Mouse (Mus musculus) midbrain, embryonic 16.5 days (tissue): ENCODE results near the gene Cacna1d. TPM values are rescaled to one million over a fixed set of nuclear protein-coding genes. Genes with fewer than 3 reads are reported as not detected.
A peak's percentile ranks its signal among the peaks of the same experiment; 100 is the strongest.

Experiments used
- ATAC-seq: fragments of 200-750 bp; cut with Nextera tagmentation; 2 replicates; pipeline ENCODE4 v1.8.0; 2017; ENCODE audit warnings: moderate TSS enrichment
- H3K27ac ChIP-seq: fragments of 300-500 bp; sonication (generic); 2 replicates; pipeline ENCODE4 v1.5.1; 2014; ENCODE audit warnings: mild to moderate bottlenecking, low read length, mixed read lengths
- H3K27me3 ChIP-seq: fragments of 300-500 bp; sonication (generic); 2 replicates; pipeline ENCODE4 v1.6.1; 2014; ENCODE audit warnings: low read depth, low read length, mixed read lengths; ENCODE audit not compliant: control insufficient read depth, insufficient read depth
- H3K36me3 ChIP-seq: fragments of 300-500 bp; sonication (generic); 2 replicates; pipeline ENCODE4 v1.6.1; 2014; ENCODE audit warnings: mild to moderate bottlenecking, low read length, moderate library complexity, mixed read lengths; ENCODE audit not compliant: control insufficient read depth, insufficient read depth
- H3K4me1 ChIP-seq: fragments of 300-500 bp; sonication (generic); 2 replicates; pipeline ENCODE4 v1.6.1; 2014; ENCODE audit warnings: mild to moderate bottlenecking, low read length, mixed read lengths; ENCODE audit not compliant: control insufficient read depth, insufficient read depth
- H3K4me2 ChIP-seq: fragments of 300-500 bp; sonication (generic); 2 replicates; pipeline ENCODE4 v1.6.1; 2014; ENCODE audit warnings: mild to moderate bottlenecking, low read length, mixed read lengths
- H3K4me3 ChIP-seq: fragments of 300-500 bp; sonication (generic); 2 replicates; pipeline ENCODE4 v1.5.1; 2014; ENCODE audit warnings: low read depth, mild to moderate bottlenecking, low read length, moderate library complexity, mixed read lengths
- H3K9ac ChIP-seq: fragments of 300-500 bp; sonication (generic); 2 replicates; pipeline ENCODE4 v1.6.1; 2014; ENCODE audit warnings: low read depth, low read length, mixed read lengths
- H3K9me3 ChIP-seq: fragments of 300-500 bp; sonication (generic); replicated peaks from 2 replicates; pipeline ENCODE4 v1.6.1; 2014; ENCODE audit warnings: mild to moderate bottlenecking, low read length, mixed read lengths; ENCODE audit not compliant: control insufficient read depth, poor library complexity, severe bottlenecking
- WGBS: fragments of 180-500 bp; shearing (Covaris S2); extraction: QIAGEN DNeasy Blood & Tissue Kit; methylation state at CpG from one replicate; pipeline ENCODE4 v1.1.7; 2014; 5-methylcytosine and 5-hydroxymethylcytosine counted together
- polyA plus RNA-seq: library from polyadenylated mRNA; unstranded; fragments of >200 nt; fragmentation: Nextera tagmentation; extraction: Ambion mirVana; gene quantifications from 2 replicates; pipeline ENCODE4 v1.2.1, GENCODE M21; 2015

Cacna1d gene
- polyA plus RNA-seq, 1 experiment from 2014 or later: 10.5 TPM

DNA sequence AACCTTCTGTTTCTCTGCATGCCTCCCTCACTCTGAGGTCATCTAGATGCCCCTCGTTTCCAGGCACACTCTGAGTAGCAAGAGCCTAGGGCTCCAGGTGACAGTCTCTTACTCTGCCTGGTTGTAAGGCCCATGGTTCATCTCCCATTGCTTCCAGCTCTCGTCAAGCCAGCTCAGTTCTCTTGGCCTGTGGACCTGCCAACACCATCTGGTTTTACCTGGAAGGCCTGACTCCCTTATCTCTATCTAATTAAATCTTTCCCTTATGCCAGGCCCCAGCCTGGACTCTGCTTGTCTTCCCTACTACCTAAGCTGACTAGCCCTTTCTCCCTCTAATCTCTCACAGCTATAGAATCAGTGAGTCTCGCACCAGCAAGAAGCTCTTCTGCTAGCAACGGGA is 124.2 kb downstream of the Cacna1d start:
- ATAC-seq: no peak
- Histone ChIP-seq H3K27ac (no peak overlapping the region), H3K4me3 (no peak overlapping the region), H3K9ac (no peak overlapping the region), H3K4me2 (no peak overlapping the region), H3K27me3 (no peaks in the 10 kb centered on the region), H3K4me1 (no peaks in the 10 kb centered on the region), H3K36me3 (no peaks in the 10 kb centered on the region), H3K9me3 (no peaks in the 10 kb centered on the region)
- WGBS: 86% methylated on average over 4 of the region's 4 CpGs

DNA sequence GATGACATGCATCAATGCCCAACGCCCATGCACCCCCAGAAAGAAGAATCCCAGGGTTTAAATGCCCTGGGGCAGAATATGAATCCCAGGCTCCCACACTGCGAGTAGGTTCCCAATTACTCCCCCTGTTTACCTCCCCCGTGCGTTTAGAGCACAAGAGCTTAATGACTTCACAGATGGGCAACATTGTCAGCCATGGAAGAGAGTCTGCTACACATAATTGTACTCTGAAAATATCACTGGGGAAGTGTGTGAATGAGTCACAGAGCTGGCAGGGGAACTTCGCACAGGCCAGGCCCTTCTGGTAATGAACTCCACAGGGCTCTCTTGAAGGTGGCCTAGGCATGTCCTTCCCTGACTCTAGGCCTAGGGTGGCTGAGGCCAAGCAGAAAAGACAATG is 125.4 kb downstream of the Cacna1d start:
- H3K36me3 ChIP-seq: no peaks in the 10 kb centered on the region
- H3K4me3 ChIP-seq: no peak overlapping the region
- no peaks in the 10 kb centered on the region for H3K9me3 ChIP-seq
- no peak overlapping the region for H3K27ac ChIP-seq
- no peaks in the 10 kb centered on the region for H3K4me1 ChIP-seq
- H3K27me3 ChIP-seq: no peaks in the 10 kb centered on the region
- no peak overlapping the region for H3K9ac ChIP-seq
- WGBS: 76% methylated on average over 5 of the region's 5 CpGs
- ATAC-seq: no peak
- no peak overlapping the region for H3K4me2 ChIP-seq

DNA sequence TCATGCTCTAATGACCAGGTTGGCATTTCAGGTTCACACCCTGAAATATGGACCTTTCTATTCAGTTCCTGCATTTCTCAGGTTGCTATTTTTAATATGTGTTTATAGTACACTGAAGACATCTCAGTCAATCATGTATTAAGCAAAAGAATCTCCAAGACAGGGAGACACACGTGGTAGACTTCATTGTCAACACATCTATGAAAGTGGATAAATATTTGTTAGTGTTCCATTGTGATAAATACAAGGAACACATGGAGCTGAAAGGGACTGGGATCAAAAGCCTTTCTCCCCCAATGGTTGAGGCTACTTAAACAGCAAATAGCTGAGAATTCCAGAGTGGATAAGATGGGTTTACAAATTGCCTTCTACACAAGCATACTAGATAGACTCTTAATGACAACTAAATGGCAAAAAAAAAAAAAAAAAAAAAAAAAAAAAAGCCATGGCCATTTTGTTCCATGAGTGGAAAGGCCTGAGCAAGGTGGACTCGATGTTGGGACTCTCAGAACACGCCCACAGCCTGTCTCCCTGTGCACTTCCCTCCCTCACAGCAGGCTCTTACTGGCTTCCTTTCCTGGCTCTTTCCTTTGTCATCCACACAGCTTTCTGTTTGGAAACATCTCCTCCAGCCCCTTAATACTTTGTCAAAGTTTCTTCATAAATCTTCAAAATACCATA is 127.6 kb downstream of the Cacna1d start:
- H3K27ac ChIP-seq: no peak overlapping the region
- 68% methylated on average over 3 of the region's 3 CpGs for WGBS

DNA sequence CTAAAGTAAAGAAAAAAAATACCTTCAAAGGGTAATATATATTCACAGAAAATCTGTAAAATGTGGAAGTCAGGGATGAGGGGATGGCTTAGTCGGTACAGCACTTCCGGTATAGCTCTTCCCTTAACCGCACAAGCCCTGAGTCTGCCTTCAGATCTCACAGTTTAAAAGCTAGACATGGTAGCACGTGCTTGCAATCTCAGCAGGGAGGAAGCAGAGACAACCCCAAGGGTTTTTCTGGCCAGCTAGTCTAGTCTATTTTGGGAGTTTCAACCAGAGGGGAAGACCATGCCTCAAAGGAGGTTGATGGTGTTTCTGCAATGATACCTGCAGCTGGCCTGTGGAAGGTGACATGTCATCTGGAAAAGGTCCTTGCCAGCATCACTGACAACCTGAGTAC is 128.9 kb downstream of the Cacna1d start:
- 90% methylated on average over 4 of the region's 4 CpGs for WGBS
- no peak overlapping the region for H3K27ac ChIP-seq
- H3K27me3 ChIP-seq: no peaks in the 10 kb centered on the region
- H3K4me1 ChIP-seq: no peaks in the 10 kb centered on the region
- no peak overlapping the region for H3K9ac ChIP-seq
- H3K4me3 ChIP-seq: no peak overlapping the region
- H3K36me3 ChIP-seq: no peaks in the 10 kb centered on the region
- no peak overlapping the region for H3K4me2 ChIP-seq
- no peak for ATAC-seq
- no peaks in the 10 kb centered on the region for H3K9me3 ChIP-seq

More for the DNA sequence above, 127.6 kb downstream of the Cacna1d start:
- no peak for ATAC-seq
- Histone ChIP-seq H3K4me3 (no peak overlapping the region), H3K4me1 (no peaks in the 10 kb centered on the region), H3K9ac (no peak overlapping the region), H3K4me2 (no peak overlapping the region), H3K36me3 (no peaks in the 10 kb centered on the region), H3K27me3 (no peaks in the 10 kb centered on the region), H3K9me3 (no peaks in the 10 kb centered on the region)

DNA sequence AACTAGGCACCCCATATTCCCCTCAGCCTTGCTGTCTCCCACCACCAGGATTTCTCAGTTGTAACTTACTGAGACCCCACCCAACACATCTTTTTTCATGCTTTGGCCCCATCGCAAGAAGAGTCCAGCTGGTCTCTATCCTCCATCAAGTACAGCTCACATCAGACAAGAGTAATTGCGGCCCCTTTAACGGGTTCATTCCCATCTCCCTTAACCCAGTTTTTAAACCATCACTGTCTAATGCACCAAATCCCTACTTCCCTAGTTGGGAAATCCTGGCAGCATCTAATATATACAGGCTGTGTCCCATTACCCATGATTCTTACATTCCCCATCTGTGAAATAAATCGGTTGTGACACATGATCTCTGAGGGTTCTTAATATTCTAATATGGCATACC is 130.8 kb downstream of the Cacna1d start:
- Histone ChIP-seq H3K27me3 (no peaks in the 10 kb centered on the region), H3K4me2 (no peak overlapping the region), H3K4me1 (no peaks in the 10 kb centered on the region), H3K9me3 (no peaks in the 10 kb centered on the region), H3K36me3 (no peaks in the 10 kb centered on the region), H3K27ac (no peak overlapping the region), H3K4me3 (no peak overlapping the region), H3K9ac (no peak overlapping the region)
- 86% methylated on average over 4 of the region's 4 CpGs for WGBS
- ATAC-seq: no peak

DNA sequence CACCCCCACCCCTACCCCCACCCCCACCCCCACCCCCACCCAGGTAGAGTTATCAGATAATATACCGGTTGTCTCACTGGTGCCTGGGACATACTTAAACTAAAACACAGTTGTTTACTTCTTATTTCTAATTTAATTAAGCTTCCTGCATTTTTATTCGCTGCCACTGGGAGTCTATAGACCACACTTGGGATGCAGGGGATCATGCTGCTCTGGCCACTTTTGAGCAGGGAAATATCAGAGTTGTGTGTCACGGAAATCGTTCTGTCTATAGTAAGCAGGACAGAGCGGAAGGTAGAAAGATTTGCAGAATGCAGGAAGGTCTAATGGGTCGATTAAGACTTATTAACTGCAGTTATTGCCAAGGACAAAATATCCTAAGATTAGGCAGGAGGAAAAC is 131.3 kb downstream of the Cacna1d start:
- WGBS: 74% methylated on average over 6 of the region's 6 CpGs
- no peaks in the 10 kb centered on the region for H3K27me3 ChIP-seq

DNA sequence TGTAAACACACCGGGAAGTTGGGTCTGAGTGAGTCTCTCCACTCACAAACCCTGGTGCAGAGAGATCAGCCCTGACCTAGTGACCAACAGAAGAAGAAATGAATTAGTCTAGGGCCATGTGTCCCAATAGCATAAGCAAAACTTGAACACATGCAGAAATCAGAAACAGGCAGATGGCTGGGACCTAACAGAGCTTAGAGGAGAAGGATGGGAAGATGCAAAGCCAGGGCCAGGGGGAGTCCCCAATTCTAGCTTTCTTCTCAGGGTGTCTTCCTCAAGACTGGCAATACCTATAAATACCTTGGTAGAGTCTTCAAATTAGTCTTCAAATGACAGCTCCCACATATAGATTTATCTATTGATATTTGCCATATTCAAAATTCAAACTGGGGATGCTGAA is 133.2 kb downstream of the Cacna1d start:
- H3K9ac ChIP-seq: no peak overlapping the region
- H3K27ac ChIP-seq: no peak overlapping the region
- no peaks in the 10 kb centered on the region for H3K27me3 ChIP-seq
- ATAC-seq: no peak
- no peaks in the 10 kb centered on the region for H3K36me3 ChIP-seq
- H3K9me3 ChIP-seq: no peaks in the 10 kb centered on the region
- H3K4me3 ChIP-seq: no peak overlapping the region
- H3K4me2 ChIP-seq: no peak overlapping the region
- 77% methylated on average over 1 of the region's 1 CpGs for WGBS
- H3K4me1 ChIP-seq: peaks cover 11% of the 10 kb centered on the region; the same call in 1 of the 2 replicates

More for the DNA sequence above, 131.3 kb downstream of the Cacna1d start:
- Histone ChIP-seq H3K9ac (no peak overlapping the region), H3K4me2 (no peak overlapping the region), H3K4me1 (peaks cover under 1% of the 10 kb centered on the region; the same call in 1 of the 2 replicates), H3K36me3 (no peaks in the 10 kb centered on the region), H3K9me3 (no peaks in the 10 kb centered on the region), H3K27ac (no peak overlapping the region), H3K4me3 (no peak overlapping the region)
- ATAC-seq: no peak

DNA sequence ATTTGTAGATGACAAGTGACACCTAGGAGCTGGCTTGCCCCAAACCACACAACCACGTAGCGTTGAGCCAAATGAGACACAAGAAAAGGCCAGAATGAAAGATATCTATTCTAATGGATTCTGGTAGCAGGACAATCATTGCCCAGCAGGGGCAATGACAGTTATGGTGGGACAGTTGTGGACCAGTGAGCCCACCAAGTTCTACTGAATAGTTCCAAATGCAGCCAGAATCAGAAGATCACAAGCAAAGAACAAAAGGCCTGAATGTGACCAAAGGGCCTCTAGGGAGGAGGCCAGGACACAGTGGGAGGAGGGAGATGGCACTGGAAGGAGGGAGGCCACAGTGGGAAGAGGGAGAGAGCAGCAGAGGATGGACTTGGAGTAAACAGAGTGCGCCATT is 134.8 kb downstream of the Cacna1d start:
- Histone ChIP-seq H3K36me3 (no peaks in the 10 kb centered on the region), H3K4me1 (peaks cover 18% of the 10 kb centered on the region), H3K4me3 (no peak overlapping the region), H3K4me2 (no peak overlapping the region), H3K27ac (no peak overlapping the region), H3K9ac (no peak overlapping the region), H3K27me3 (no peaks in the 10 kb centered on the region), H3K9me3 (no peaks in the 10 kb centered on the region)
- ATAC-seq: no peak
- WGBS: 84% methylated on average over 3 of the region's 3 CpGs

DNA sequence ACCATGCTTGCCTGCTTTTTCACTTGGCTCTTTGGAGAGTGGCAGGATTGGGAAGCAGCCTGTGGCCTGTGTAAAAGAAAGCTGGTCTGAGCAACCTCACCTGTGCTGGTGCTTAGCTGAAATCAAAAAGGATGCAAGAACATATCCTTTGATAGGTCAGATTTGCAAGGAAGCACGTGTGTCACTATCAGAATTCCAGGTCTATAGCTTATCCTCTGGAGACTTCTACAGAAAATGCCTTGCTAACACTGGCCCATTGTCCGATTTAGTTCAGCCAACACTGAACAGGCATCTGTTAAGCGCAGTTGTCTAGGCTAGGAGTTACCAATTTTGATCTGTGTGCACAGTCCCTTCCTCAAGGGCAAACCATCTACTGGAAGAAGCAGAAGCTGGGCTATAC is 136.5 kb downstream of the Cacna1d start:
- WGBS: 38% methylated on average over 3 of the region's 3 CpGs
- no peak for ATAC-seq
- H3K9ac ChIP-seq: peak overlapping the region; percentile 91

More for the DNA sequence above, 136.5 kb downstream of the Cacna1d start:
- peak overlapping the region; percentile 91 for H3K4me2 ChIP-seq
- peak overlapping the region; percentile 89 for H3K27ac ChIP-seq
- no peak overlapping the region for H3K4me3 ChIP-seq
- no peaks in the 10 kb centered on the region for H3K36me3 ChIP-seq
- no peaks in the 10 kb centered on the region for H3K9me3 ChIP-seq
- H3K27me3 ChIP-seq: no peaks in the 10 kb centered on the region
- H3K4me1 ChIP-seq: peaks cover 26% of the 10 kb centered on the region
